Mouse (Mus musculus) left cerebral cortex, adult 8-10 months (tissue): ENCODE data around the gene Kcnj15. TPM values are rescaled to one million over a fixed set of nuclear protein-coding genes. Genes with fewer than 3 reads are reported as not detected.

Experiments
- DNase-seq, 2 experiments: peaks; one replicate each; pipeline ENCODE4 v3.0.0; 2022; ENCODE audit warnings: low spot score in 2 of 2
- total RNA-seq, 4 experiments: library from RNA; stranded (reverse); gene quantifications; 2 replicates each; pipeline ENCODE4 v1.2.4; 2022

Gene Kcnj15
- total RNA-seq, 4 experiments from 2014 or later: 0.06 to 3.3 (median 1.5) TPM

DNA sequence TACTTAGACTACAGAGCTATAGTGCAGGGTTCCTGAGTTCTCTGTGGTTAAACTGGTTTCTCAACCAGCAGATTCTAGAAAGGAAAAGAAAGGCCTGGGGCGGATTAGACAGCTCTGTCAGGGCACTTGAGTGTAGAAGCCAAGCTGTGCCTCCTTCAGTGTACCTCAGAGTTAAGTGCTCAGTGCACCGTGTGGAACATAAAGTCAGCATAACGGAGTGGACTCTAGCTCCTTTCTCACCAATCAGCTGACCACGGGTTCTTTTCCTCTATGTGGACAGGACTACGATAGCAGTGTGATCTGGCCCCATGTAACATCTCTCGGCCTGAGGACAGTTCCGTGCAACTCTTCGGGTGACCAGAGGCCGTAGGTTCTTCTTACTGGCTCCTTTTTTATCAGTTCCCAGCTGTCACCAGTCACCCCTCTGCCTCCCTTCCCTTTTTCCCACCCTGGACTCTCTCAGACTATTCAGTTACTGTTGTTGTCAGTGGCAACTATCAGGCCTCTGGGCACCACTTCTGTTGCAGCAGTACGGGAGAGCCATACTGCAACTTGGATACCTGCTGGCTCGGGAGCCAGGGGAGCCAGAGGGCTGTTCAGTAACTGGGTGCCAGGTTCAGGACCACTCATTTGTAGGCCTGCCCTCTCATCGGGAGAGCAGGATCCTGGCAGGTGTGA, 12.6 kb upstream of the Kcnj15 start:
- DNase-seq: no peak

- no peak for DNase-seq
Measured at GRCm38 (mm10) chr16:95245499-95245898, 11.9 kb upstream of the Kcnj15 start.

GRCm38 (mm10) chr16:95248646-95249045, 8.7 kb upstream of the Kcnj15 start:
- DNase-seq: no peak

GRCm38 (mm10) chr16:95256648-95257047, 710 bp upstream of the Kcnj15 start:
- no peak for DNase-seq

GRCm38 (mm10) chr16:95258100-95258499, 742 bp downstream of the Kcnj15 start:
- no peak for DNase-seq

DNA sequence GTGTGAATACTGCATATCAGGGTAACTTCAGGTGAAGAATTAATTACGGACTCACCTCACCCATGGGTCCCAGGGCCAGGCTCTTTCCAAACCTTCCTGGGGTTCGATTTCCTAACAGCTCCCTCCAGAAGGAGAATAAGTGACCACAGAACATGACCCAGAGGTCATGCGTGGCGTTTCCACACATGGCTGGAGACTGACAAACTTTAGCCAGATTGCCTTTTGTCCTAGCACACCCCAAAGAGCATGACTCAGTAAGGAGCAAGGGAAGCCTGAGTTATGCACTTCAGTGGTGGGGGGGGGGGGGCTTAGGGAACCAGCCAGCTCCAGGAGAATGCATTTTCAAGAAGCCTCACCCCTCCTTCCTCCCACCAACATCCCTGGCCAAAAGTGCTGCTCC, 2.1 kb downstream of the Kcnj15 start:
- DNase-seq: no peak

- DNase-seq: no peak
Measured at GRCm38 (mm10) chr16:95260693-95261092, 3.3 kb downstream of the Kcnj15 start.

GRCm38 (mm10) chr16:95261807-95262206, 4.4 kb downstream of the Kcnj15 start:
- DNase-seq: no peak

GRCm38 (mm10) chr16:95262706-95263363, 5.5 kb downstream of the Kcnj15 start:
- no peak for DNase-seq

DNA sequence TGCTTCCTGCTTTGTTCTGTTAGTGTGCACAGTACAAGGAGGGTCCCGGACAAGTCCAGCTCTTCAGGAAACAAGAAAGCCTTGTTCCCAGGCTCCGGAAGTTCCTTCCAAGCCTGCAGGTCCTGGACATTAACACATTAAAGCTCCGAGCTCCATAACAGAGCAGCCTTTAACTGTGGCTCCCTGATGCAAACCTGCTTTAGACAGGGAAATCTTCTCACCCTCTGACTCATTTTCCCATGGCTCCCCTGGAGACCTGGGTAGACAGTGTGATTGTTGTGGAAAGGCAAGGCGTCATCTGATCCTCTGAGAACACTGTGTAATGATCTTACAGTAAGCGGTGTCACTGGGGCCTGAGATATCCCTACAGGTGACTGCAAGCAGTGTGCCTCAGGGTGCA, 7.0 kb downstream of the Kcnj15 start:
- no peak for DNase-seq

DNA sequence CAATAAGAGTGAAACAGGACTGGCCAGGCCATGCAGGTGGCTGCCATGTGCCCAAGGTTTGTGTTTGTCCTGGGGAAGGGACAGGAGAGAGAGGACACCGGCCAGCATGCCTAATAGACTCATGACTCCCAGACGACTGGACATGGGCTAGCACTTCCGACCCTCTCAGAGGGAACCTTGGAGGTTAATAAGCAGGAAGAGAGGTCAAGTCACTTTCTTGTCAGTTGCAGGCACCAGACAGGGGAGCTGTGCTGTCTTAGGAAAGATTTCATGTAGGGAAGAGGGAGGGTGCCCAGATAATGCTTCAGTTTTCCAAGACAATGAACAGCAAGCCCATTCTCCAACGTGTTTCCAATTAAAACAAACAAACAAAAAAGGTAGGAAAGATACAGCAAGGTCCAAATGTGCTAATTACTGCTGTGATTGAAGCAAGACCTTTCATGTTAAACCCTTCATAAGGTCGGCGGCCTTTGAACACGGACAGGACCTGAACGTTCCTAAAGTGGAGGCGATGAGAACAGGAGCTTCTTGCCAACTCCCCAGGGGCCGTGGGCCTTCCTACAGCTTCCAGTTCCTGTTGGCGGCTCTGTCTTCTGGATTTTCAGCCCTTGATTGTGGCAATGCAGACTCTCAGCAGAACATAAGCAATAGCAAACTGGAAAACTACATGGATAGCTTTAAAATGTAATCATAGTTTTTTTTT, 10.3 kb downstream of the Kcnj15 start:
- DNase-seq: no peak

- DNase-seq: no peak
Measured at GRCm38 (mm10) chr16:95269610-95270009, 12.3 kb downstream of the Kcnj15 start.

DNA sequence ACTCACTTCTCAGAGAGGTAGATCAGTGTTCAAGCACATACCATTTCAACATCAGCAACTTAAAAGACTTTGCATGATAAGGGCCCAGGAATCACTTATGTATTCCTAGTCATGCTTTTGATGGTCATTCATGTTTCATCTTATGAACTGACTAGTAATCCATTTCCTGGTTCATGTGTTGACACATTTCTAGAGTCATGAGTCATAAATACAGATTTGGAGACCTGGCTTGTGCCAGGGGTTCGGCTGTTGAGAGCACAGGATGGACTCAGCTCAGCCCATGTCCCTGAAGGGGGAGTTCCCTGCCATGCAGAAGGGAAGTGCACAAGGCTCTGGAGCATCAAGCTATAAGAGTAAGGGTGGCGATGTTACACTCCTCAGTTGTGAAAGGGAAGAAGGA, 15.7 kb downstream of the Kcnj15 start:
- no peak for DNase-seq

GRCm38 (mm10) chr16:95275713-95276502, 18.6 kb downstream of the Kcnj15 start:
- DNase-seq: no peak

GRCm38 (mm10) chr16:95279015-95279414, 21.7 kb downstream of the Kcnj15 start:
- DNase-seq: no peak

DNA sequence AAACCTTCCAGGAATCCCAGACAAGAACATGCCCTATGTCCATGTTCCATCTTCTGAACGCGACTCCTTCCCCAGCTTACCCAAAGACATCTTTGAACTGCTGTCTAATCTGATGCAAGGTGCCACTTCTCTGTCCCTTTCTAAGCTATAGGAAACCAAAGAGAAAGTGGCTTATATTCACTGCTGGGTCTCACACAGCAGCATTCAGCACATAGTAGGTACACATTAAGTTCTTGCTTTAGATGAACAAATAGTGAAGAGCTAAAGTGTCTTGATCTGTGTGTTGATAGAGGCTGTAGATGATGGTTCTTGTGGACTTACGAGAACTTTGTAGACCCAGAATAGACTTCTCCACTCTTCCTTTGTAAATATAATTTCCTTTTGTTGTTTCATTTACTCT, 23.0 kb downstream of the Kcnj15 start:
- DNase-seq: no peak

- no peak for DNase-seq
Measured at GRCm38 (mm10) chr16:95283369-95283768, 26.0 kb downstream of the Kcnj15 start.

DNA sequence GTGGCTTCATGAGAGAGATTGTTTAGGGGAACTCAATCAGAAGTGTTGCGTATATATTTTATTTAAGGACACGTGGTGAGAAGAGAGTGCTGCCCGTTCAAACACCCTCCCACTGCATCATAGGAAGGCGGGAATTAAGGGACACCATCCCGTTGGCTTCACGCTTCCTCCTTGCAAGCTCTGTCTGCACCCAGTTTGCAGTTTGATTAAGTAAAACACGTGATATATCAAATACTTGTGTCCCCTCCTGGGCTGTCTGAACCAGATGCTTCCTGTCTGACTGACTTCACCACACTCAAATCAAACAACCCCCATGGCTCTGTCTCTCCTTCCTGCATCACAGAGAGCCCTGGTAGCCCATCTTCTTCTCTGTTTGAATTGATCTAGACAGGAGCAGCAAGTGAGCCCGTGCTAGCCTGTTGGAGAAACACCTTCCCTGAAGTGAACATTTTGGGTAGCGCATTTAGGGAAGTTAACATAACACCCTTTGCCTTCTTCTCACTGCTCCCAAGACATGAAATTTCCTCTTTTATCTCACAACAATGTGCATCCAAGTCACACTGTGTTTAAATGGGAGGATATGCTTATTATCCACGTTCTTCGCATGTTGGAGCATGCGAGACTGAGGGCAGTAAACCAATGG, 26.8 kb downstream of the Kcnj15 start:
- DNase-seq: no peak

DNA sequence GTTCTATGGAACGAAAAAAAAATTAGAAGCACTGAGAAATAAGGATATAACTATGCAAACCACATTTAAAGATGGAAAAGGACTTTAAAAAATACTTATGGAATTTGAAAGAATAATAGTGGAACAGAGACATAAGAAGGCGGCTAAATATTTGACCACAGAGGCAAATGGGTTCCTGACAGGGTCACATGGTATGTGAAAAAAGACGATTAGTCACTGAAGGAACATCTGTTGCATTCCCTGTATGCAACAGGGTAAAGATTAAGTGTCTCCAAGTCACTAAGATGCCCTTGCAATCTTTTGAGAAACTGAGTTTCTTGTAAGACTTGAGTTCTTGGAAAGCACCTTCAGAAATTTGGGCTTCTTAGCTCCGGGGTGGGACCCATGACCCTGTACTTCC, 27.7 kb downstream of the Kcnj15 start:
- DNase-seq: no peak

- no peak for DNase-seq
Measured at GRCm38 (mm10) chr16:95285767-95286166, 28.4 kb downstream of the Kcnj15 start.

DNA sequence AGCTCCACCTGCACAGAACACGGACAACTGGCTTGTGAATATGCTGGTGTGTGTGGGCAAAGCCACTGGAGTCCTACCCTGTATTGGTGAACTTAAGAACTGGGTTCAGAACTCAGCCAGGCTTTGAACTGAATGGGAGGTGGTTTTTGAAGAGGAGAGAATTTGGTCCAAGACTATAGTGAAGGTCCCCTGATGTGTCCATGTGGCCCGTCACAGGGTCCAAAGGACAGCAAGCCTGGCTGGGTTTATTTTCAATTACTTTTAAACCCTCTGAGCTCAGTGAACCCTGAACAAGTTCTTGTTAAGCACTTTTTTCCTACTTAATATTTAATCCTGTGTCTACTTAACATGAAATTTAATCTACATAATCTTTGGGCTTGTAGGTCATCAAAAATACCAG, 30.3 kb downstream of the Kcnj15 start:
- DNase-seq: no peak
